Mouse (Mus musculus): ENCODE data around the gene Apobec1. TPM values are rescaled to one million over a fixed set of nuclear protein-coding genes. Genes with fewer than 3 reads are reported as not detected.

The Apobec1 gene
- polyA plus RNA-seq, 1 experiment = 7.5 TPM

DNA sequence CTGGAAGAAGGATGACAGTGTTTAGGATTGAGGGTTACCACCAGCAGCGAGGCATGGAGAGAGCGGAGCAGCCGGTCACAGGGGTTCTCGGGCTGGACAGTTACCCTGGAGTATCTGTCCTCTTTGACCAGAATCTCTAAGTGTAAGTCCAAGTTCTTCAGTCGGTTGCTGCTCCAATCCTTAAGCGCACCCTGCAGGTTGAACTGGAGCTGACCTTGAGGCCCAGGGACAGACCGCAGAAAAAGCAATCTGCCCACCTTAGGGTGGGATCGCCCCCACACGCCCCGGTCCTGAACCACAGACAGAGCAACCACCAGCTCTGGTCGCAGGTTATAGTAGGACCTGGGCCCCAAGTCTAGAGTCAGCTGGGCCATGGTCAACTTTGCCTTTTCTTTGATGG is 4.4 kb upstream of the Apobec1 start:
- Histone ChIP-seq H3K9me3 (no peaks in the 10 kb centered on the region), H3K36me3 (replicated peaks; ENCODE audit: low read length) (no peaks in the 10 kb centered on the region), H3K4me3 (replicated peaks) (no peak overlapping the region), H3K27me3 (replicated peaks) (no peaks in the 10 kb centered on the region), H3K4me1 (peaks cover 16% of the 10 kb centered on the region)
- no peak for TF ChIP-seq GATA1 (IDR thresholded peaks at IDR 0.05; ENCODE audit: borderline replicate concordance, low read length)
- TF ChIP-seq FLI1 (IDR thresholded peaks at IDR 0.05; ENCODE audit: low read length) = no peak

- TF ChIP-seq GATA1 (IDR thresholded peaks at IDR 0.05; ENCODE audit: borderline replicate concordance, low read length) = no peak
- TF ChIP-seq FLI1 (IDR thresholded peaks at IDR 0.05; ENCODE audit: low read length) = no peak
- H3K36me3 ChIP-seq (replicated peaks; ENCODE audit: low read length) = no peaks in the 10 kb centered on the region
- H3K27me3 ChIP-seq (replicated peaks) = no peaks in the 10 kb centered on the region
- peaks cover 16% of the 10 kb centered on the region for H3K4me1 ChIP-seq
- no peaks in the 10 kb centered on the region for H3K9me3 ChIP-seq
- H3K4me3 ChIP-seq (replicated peaks) = no peak overlapping the region
Observed at GRCm38 (mm10) chr6:122605483-122605882, 3.2 kb upstream of the Apobec1 start.

- no peaks in the 10 kb centered on the region for H3K27me3 ChIP-seq (replicated peaks)
- peak overlapping the region; percentile 26 for H3K4me3 ChIP-seq (replicated peaks)
- peaks cover 3% of the 10 kb centered on the region for H3K36me3 ChIP-seq (replicated peaks; ENCODE audit: low read length)
- H3K9me3 ChIP-seq = no peaks in the 10 kb centered on the region
- TF ChIP-seq FLI1 (IDR thresholded peaks at IDR 0.05; ENCODE audit: low read length) (no peak), GATA1 (IDR thresholded peaks at IDR 0.05; ENCODE audit: borderline replicate concordance, low read length) (no peak)
- peaks cover 9% of the 10 kb centered on the region for H3K4me1 ChIP-seq
Observed at GRCm38 (mm10) chr6:122604260-122604659, 2.0 kb upstream of the Apobec1 start.

DNA sequence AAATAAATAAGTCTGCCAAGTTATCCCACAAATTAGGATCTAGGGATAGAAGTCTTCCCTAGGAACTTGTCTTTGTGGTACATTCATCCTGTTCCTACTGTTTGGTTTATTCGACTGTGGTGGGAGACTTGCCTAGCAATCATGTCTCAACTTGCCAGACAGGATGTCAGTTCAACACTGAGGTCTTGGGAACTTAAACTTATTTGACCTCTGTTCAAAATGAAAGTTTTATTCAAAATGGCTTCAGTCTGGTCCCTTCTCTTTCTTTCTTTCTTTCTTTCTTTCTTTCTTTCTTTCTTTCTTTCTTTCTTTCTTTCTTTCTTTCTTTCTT is 713 bp upstream of the Apobec1 start:
- no peak for TF ChIP-seq FLI1 (IDR thresholded peaks at IDR 0.05; ENCODE audit: low read length)
- Histone ChIP-seq H3K9me3 (no peaks in the 10 kb centered on the region), H3K36me3 (replicated peaks; ENCODE audit: low read length) (peaks cover 14% of the 10 kb centered on the region), H3K4me1 (peaks cover 12% of the 10 kb centered on the region; the same call in 1 of the 2 replicates), H3K27me3 (replicated peaks) (no peaks in the 10 kb centered on the region), H3K4me3 (replicated peaks) (peak overlapping the region; percentile 93)

GRCm38 (mm10) chr6:122601615-122602014 is 629 bp downstream of the Apobec1 start:
- TF ChIP-seq FLI1 (IDR thresholded peaks at IDR 0.05; ENCODE audit: low read length) (no peak), GATA1 (IDR thresholded peaks at IDR 0.05; ENCODE audit: borderline replicate concordance, low read length) (no peak)
- Histone ChIP-seq H3K27me3 (replicated peaks) (no peaks in the 10 kb centered on the region), H3K4me1 (peaks cover 14% of the 10 kb centered on the region), H3K4me3 (replicated peaks) (peak overlapping the region; percentile 93), H3K9me3 (no peaks in the 10 kb centered on the region), H3K36me3 (replicated peaks; ENCODE audit: low read length) (peaks cover 17% of the 10 kb centered on the region)

DNA sequence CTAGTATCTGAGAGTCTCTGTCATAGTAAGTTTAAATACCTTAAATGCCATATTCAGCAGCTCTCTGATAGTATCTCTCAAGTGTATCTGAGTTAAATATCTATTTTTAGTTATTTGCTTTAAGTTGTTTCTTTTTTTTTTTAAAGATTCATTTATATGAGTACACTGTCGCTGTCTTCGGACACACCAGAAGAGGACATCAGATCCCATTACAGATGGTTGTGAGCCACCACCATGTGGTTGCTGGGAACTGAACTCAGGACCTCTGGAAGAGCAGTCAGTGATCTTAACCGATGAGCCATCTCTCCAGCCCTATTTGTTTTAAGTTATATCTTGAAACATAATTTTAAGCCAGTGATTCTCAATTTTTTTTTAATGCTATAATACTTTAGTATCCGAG is 1.2 kb downstream of the Apobec1 start:
- H3K9me3 ChIP-seq = no peaks in the 10 kb centered on the region
- no peaks in the 10 kb centered on the region for H3K27me3 ChIP-seq (replicated peaks)
- H3K4me3 ChIP-seq (replicated peaks) = peak overlapping the region; percentile 68
- H3K36me3 ChIP-seq (replicated peaks; ENCODE audit: low read length) = peaks cover 20% of the 10 kb centered on the region
- peaks cover 16% of the 10 kb centered on the region for H3K4me1 ChIP-seq
- no peak for TF ChIP-seq FLI1 (IDR thresholded peaks at IDR 0.05; ENCODE audit: low read length)
- no peak for TF ChIP-seq GATA1 (IDR thresholded peaks at IDR 0.05; ENCODE audit: borderline replicate concordance, low read length)

GRCm38 (mm10) chr6:122600066-122600646 is 2.1 kb downstream of the Apobec1 start:
- H3K9me3 ChIP-seq = no peaks in the 10 kb centered on the region
- H3K4me3 ChIP-seq (replicated peaks) = peak overlapping the region; percentile 51
- no peak for TF ChIP-seq GATA1 (IDR thresholded peaks at IDR 0.05; ENCODE audit: borderline replicate concordance, low read length)
- TF ChIP-seq FLI1 (IDR thresholded peaks at IDR 0.05; ENCODE audit: low read length) = no peak
- no peaks in the 10 kb centered on the region for H3K27me3 ChIP-seq (replicated peaks)
- H3K4me1 ChIP-seq = peaks cover 16% of the 10 kb centered on the region
- H3K36me3 ChIP-seq (replicated peaks; ENCODE audit: low read length) = peaks cover 23% of the 10 kb centered on the region

GRCm38 (mm10) chr6:122599054-122599737 is 3.0 kb downstream of the Apobec1 start:
- Histone ChIP-seq H3K4me1 (peaks cover 13% of the 10 kb centered on the region), H3K27me3 (replicated peaks) (no peaks in the 10 kb centered on the region), H3K4me3 (replicated peaks) (peak overlapping the region; percentile 76), H3K36me3 (replicated peaks; ENCODE audit: low read length) (peaks cover 23% of the 10 kb centered on the region), H3K9me3 (no peaks in the 10 kb centered on the region)
- TF ChIP-seq GATA1 (IDR thresholded peaks at IDR 0.05; ENCODE audit: borderline replicate concordance, low read length) (no peak), FLI1 (IDR thresholded peaks at IDR 0.05; ENCODE audit: low read length) (no peak)

- Histone ChIP-seq H3K4me3 (replicated peaks) (peak overlapping the region; percentile 3), H3K4me1 (peaks cover 13% of the 10 kb centered on the region), H3K27me3 (replicated peaks) (no peaks in the 10 kb centered on the region), H3K9me3 (no peaks in the 10 kb centered on the region), H3K36me3 (replicated peaks; ENCODE audit: low read length) (peaks cover 23% of the 10 kb centered on the region)
- TF ChIP-seq GATA1 (IDR thresholded peaks at IDR 0.05; ENCODE audit: borderline replicate concordance, low read length) = no peak
- TF ChIP-seq FLI1 (IDR thresholded peaks at IDR 0.05; ENCODE audit: low read length) = no peak
Observed at GRCm38 (mm10) chr6:122598436-122598835, 3.8 kb downstream of the Apobec1 start.

- Histone ChIP-seq H3K4me1 (peaks cover 13% of the 10 kb centered on the region), H3K36me3 (replicated peaks; ENCODE audit: low read length) (peaks cover 23% of the 10 kb centered on the region), H3K27me3 (replicated peaks) (no peaks in the 10 kb centered on the region), H3K4me3 (replicated peaks) (peak overlapping the region; percentile 78), H3K9me3 (no peaks in the 10 kb centered on the region)
- TF ChIP-seq FLI1 (IDR thresholded peaks at IDR 0.05; ENCODE audit: low read length) (no peak), GATA1 (IDR thresholded peaks at IDR 0.05; ENCODE audit: borderline replicate concordance, low read length) (no peak)
Observed at GRCm38 (mm10) chr6:122598014-122598413, 4.2 kb downstream of the Apobec1 start.
